19 mouse cellular contexts compared by ENCODE assay signal in genomic region chr10:43998023-43998422, GRCm38 (mm10).
A peak's percentile ranks its signal among the peaks of the same experiment; 100 is the strongest.
DNase-seq lines count a peak whose midpoint lies in the region; ATAC-seq and TF ChIP-seq lines count a peak whose summit lies in the region.
"Had no signal": no experiment of that assay in that cellular context is flagged by ENCODE, and none has a peak within 500 bp of the region (broad histone marks: within the 10 kb centered on the region; RNA-seq: fewer than 3 reads in every experiment).

No protein-coding gene starts in this region.

- H3K4me1 ChIP-seq in spleen, adult 2 months (ENCODE audit: control insufficient read depth, insufficient read depth, insufficient read length) = peaks cover 20% of the 10 kb centered on the region; the same call in 1 of the 2 replicates
- peaks cover 75% of the 10 kb centered on the region for H3K4me1 ChIP-seq in bone marrow macrophage, adult 2 months (ENCODE audit: control insufficient read depth, insufficient read depth, low read length)
- H3K4me1 ChIP-seq in embryonic facial prominence, embryonic 10.5 days = peaks cover 14% of the 10 kb centered on the region; the same call in 1 of the 2 replicates
- H3K4me1 ChIP-seq: hindbrain, embryonic 15.5 days had no signal

- no peak for DNase-seq in spleen, adult 2 months (ENCODE audit: low read depth in 1 of 2, low spot score in 2 of 2)
- no peak for DNase-seq in spleen, postnatal 10 days (ENCODE audit: low spot score in 2 of 2)
- no peak for DNase-seq in ovary, postnatal 14 days (ENCODE audit: low spot score)
- no peak for DNase-seq in embryonic facial prominence, embryonic 10.5 days (ENCODE audit: low spot score)
- DNase-seq in kidney, adult 9 months = no peak
- DNase-seq: adrenal gland, adult 8-10 months; cerebellum, adult 11 months; cerebellum, adult 8-10 months; cerebellum, postnatal 25 days; gastrocnemius, postnatal 36 days; heart, adult 18-20 months; heart, postnatal 14 days; kidney, adult 11 months had no signal

- no peak for TF ChIP-seq CTCF in spleen, adult 2 months (IDR thresholded peaks at IDR 0.05; ENCODE audit: extremely low read depth, insufficient read depth, insufficient read length, insufficient replicate concordance)
- no peak for TF ChIP-seq CTCF in bone marrow macrophage, adult 2 months (IDR thresholded peaks at IDR 0.05; ENCODE audit: low read depth, low read length)

- 82% methylated on average over 9 of the region's 9 CpGs for WGBS in spleen, adult 2 months
- WGBS in embryonic facial prominence, embryonic 10.5 days = 79% methylated on average over 9 of the region's 9 CpGs

- no peaks in the 10 kb centered on the region for H3K9me3 ChIP-seq in embryonic facial prominence, embryonic 10.5 days
- H3K9me3 ChIP-seq: embryonic facial prominence, embryonic 13.5 days; heart, embryonic 15.5 days; hindbrain, embryonic 15.5 days had no signal

- H3K4me3 ChIP-seq in spleen, adult 2 months (ENCODE audit: extremely low read depth, insufficient read depth, insufficient read length) = no peak overlapping the region
- H3K4me3 ChIP-seq in bone marrow macrophage, adult 2 months (ENCODE audit: insufficient read depth, low read length) = no peak overlapping the region
- H3K4me3 ChIP-seq in embryonic facial prominence, embryonic 10.5 days = no peak overlapping the region
- H3K4me3 ChIP-seq: embryonic facial prominence, embryonic 13.5 days; heart, embryonic 15.5 days; hindbrain, embryonic 15.5 days had no signal

- TF ChIP-seq POLR2A in spleen, adult 2 months (IDR thresholded peaks at IDR 0.05; ENCODE audit: low read depth, low read length) = no peak
- no peak for TF ChIP-seq POLR2A in bone marrow macrophage, adult 2 months (IDR thresholded peaks at IDR 0.05; ENCODE audit: borderline replicate concordance, low read depth, low read length)

- peaks cover 6% of the 10 kb centered on the region; the same call in 1 of the 2 replicates for H3K36me3 ChIP-seq in spleen, adult 2 months (ENCODE audit: control insufficient read depth, insufficient read depth, low read length)
- H3K36me3 ChIP-seq in embryonic facial prominence, embryonic 10.5 days (replicated peaks) = no peaks in the 10 kb centered on the region
- H3K36me3 ChIP-seq: embryonic facial prominence, embryonic 13.5 days; heart, embryonic 15.5 days; hindbrain, embryonic 15.5 days had no signal

- peak overlapping the region; percentile 14; the same call in 1 of the 2 replicates for H3K27ac ChIP-seq in spleen, adult 2 months (ENCODE audit: insufficient read depth, low read length)
- H3K27ac ChIP-seq in bone marrow macrophage, adult 2 months (ENCODE audit: insufficient read depth, low read depth, low read length) = peak overlapping the region; percentile 28
- H3K27ac ChIP-seq in embryonic facial prominence, embryonic 10.5 days (replicated peaks) = no peak overlapping the region
- H3K27ac ChIP-seq: embryonic facial prominence, embryonic 13.5 days; heart, embryonic 15.5 days; hindbrain, embryonic 15.5 days had no signal

- 0 out of 2 replicates have a peak, but pooled peaks have one; percentile 6 for ATAC-seq in monocyte, adult 5-6 weeks (replicated peaks; ENCODE audit: insufficient number of reproducible peaks, low FRiP score, low TSS enrichment, poor library complexity, severe bottlenecking)
- ATAC-seq: forebrain, embryonic 14.5 days had no signal

- no peaks in the 10 kb centered on the region for H3K27me3 ChIP-seq in spleen, adult 2 months (ENCODE audit: control insufficient read depth, insufficient read depth, low read length)
- peaks cover 51% of the 10 kb centered on the region for H3K27me3 ChIP-seq in embryonic facial prominence, embryonic 10.5 days (replicated peaks; ENCODE audit: low read depth, poor library complexity, severe bottlenecking)
